In genomic region chr10:8195730-8196129, GRCm38 (mm10) we compare ENCODE assay signal across 11 mouse cellular contexts.
DNase-seq lines count a peak whose midpoint lies in the region; ATAC-seq lines count a peak whose summit lies in the region.
"Had no signal": no experiment of that assay in that cellular context is flagged by ENCODE, and none has a peak within 500 bp of the region (broad histone marks: within the 10 kb centered on the region; RNA-seq: fewer than 3 reads in every experiment).

No protein-coding gene starts in this region.

- no peak overlapping the region for H3K9ac ChIP-seq in forebrain, embryonic 12.5 days
- no peak overlapping the region for H3K9ac ChIP-seq in forebrain, embryonic 11.5 days (ENCODE audit: low read length)
- H3K9ac ChIP-seq in hindbrain, embryonic 16.5 days (ENCODE audit: low read depth, low read length) = no peak overlapping the region
- H3K9ac ChIP-seq: limb, embryonic 15.5 days had no signal

- no peaks in the 10 kb centered on the region for H3K27me3 ChIP-seq in forebrain, embryonic 12.5 days
- no peaks in the 10 kb centered on the region for H3K27me3 ChIP-seq in forebrain, embryonic 11.5 days (ENCODE audit: control insufficient read depth, insufficient read depth, low read length)
- peaks cover 8% of the 10 kb centered on the region for H3K27me3 ChIP-seq in megakaryocyte, embryonic 14.5 days (replicated peaks)
- H3K27me3 ChIP-seq in hindbrain, embryonic 16.5 days (replicated peaks; ENCODE audit: control insufficient read depth, insufficient read depth, low read length) = no peaks in the 10 kb centered on the region
- H3K27me3 ChIP-seq: limb, embryonic 15.5 days had no signal

- H3K36me3 ChIP-seq in forebrain, embryonic 12.5 days (replicated peaks) = no peaks in the 10 kb centered on the region
- H3K36me3 ChIP-seq in forebrain, embryonic 11.5 days (ENCODE audit: control insufficient read depth, insufficient read depth, low read length) = no peaks in the 10 kb centered on the region
- no peaks in the 10 kb centered on the region for H3K36me3 ChIP-seq in megakaryocyte, embryonic 14.5 days (replicated peaks; ENCODE audit: low read length)
- H3K36me3 ChIP-seq in hindbrain, embryonic 16.5 days (ENCODE audit: control insufficient read depth, insufficient read depth, low read length) = no peaks in the 10 kb centered on the region
- H3K36me3 ChIP-seq: limb, embryonic 15.5 days had no signal

- H3K27ac ChIP-seq in forebrain, embryonic 12.5 days = no peak overlapping the region
- no peak overlapping the region for H3K27ac ChIP-seq in forebrain, embryonic 11.5 days (ENCODE audit: low read depth, low read length)
- H3K27ac ChIP-seq in hindbrain, embryonic 16.5 days (ENCODE audit: low read depth, low read length) = no peak overlapping the region
- H3K27ac ChIP-seq: limb, embryonic 15.5 days; macrophage had no signal

- DNase-seq in forebrain, embryonic 11.5 days (ENCODE audit: low spot score) = no peak
- DNase-seq in thymus, postnatal 0 days (ENCODE audit: low spot score) = no peak
- DNase-seq in cerebellum, adult 11 months = no peak
- DNase-seq: gastrocnemius, postnatal 25 days had no signal

- H3K9me3 ChIP-seq in forebrain, embryonic 12.5 days = no peaks in the 10 kb centered on the region
- H3K9me3 ChIP-seq in forebrain, embryonic 11.5 days (ENCODE audit: control insufficient read depth, low read length) = no peaks in the 10 kb centered on the region
- no peaks in the 10 kb centered on the region for H3K9me3 ChIP-seq in megakaryocyte, embryonic 14.5 days
- H3K9me3 ChIP-seq in hindbrain, embryonic 16.5 days (ENCODE audit: control insufficient read depth, low read length) = no peaks in the 10 kb centered on the region
- H3K9me3 ChIP-seq: limb, embryonic 15.5 days had no signal

- no peaks in the 10 kb centered on the region for H3K4me1 ChIP-seq in forebrain, embryonic 12.5 days
- H3K4me1 ChIP-seq in forebrain, embryonic 11.5 days (replicated peaks; ENCODE audit: control insufficient read depth, insufficient read depth, low read length) = no peaks in the 10 kb centered on the region; the same call in 1 of the 2 replicates
- H3K4me1 ChIP-seq in megakaryocyte, embryonic 14.5 days = peaks cover 41% of the 10 kb centered on the region
- no peaks in the 10 kb centered on the region for H3K4me1 ChIP-seq in hindbrain, embryonic 16.5 days (ENCODE audit: control insufficient read depth, insufficient read depth, low read depth, low read length)

- 60% methylated on average over 6 of the region's 6 CpGs for WGBS in forebrain, embryonic 12.5 days
- WGBS in forebrain, embryonic 11.5 days = 63% methylated on average over 6 of the region's 6 CpGs
- WGBS in hindbrain, embryonic 16.5 days = 60% methylated on average over 6 of the region's 6 CpGs

- no peak overlapping the region for H3K4me3 ChIP-seq in forebrain, embryonic 12.5 days (replicated peaks)
- no peak overlapping the region for H3K4me3 ChIP-seq in forebrain, embryonic 11.5 days (ENCODE audit: low read depth, low read length)
- H3K4me3 ChIP-seq in megakaryocyte, embryonic 14.5 days (replicated peaks) = peak overlapping the region; percentile 23
- no peak overlapping the region for H3K4me3 ChIP-seq in hindbrain, embryonic 16.5 days (ENCODE audit: low read length)
- H3K4me3 ChIP-seq: limb, embryonic 15.5 days had no signal

- ATAC-seq in forebrain, embryonic 12.5 days (ENCODE audit: low FRiP score) = 0 out of 2 replicates have a peak, but pooled peaks have one; percentile 7
- no peak for ATAC-seq in forebrain, embryonic 11.5 days (replicated peaks; ENCODE audit: low FRiP score)
- no peak for ATAC-seq in megakaryocyte, adult 5-6 weeks (ENCODE audit: poor library complexity, severe bottlenecking)
- peak; percentile 16; the same call in 1 of the 2 replicates for ATAC-seq in hindbrain, embryonic 16.5 days
- peak; percentile 59 for ATAC-seq in megakaryocyte-erythroid progenitor cell, adult 5-6 weeks (replicated peaks; ENCODE audit: low FRiP score, low TSS enrichment, poor library complexity, severe bottlenecking)

- H3K4me2 ChIP-seq in forebrain, embryonic 12.5 days = no peak overlapping the region
- no peak overlapping the region for H3K4me2 ChIP-seq in forebrain, embryonic 11.5 days (ENCODE audit: low read depth, low read length, severe bottlenecking)
- no peak overlapping the region for H3K4me2 ChIP-seq in hindbrain, embryonic 16.5 days (ENCODE audit: low read length)
- H3K4me2 ChIP-seq: limb, embryonic 15.5 days had no signal

Comparison
In these comparisons a context has a peak if more than half of its experiments do, and no peak if none do; other contexts are left out.
1. ATAC-seq: peak in forebrain, embryonic 12.5 days (single experiment), hindbrain, embryonic 16.5 days (single experiment) and megakaryocyte-erythroid progenitor cell, adult 5-6 weeks (single experiment); none in forebrain, embryonic 11.5 days (single experiment) and megakaryocyte, adult 5-6 weeks (single experiment).